8 mouse cellular contexts compared by ENCODE assay signal in genomic region chr15:83509950-83510804, GRCm38 (mm10). TPM values are rescaled to one million over a fixed set of nuclear protein-coding genes. Genes with fewer than 3 reads are reported as not detected.
DNase-seq lines count a peak whose midpoint lies in the region; ATAC-seq and TF ChIP-seq lines count a peak whose summit lies in the region.

No protein-coding gene starts in this region.

- peak; percentile 73 for ATAC-seq in embryonic facial prominence, embryonic 13.5 days (ENCODE audit: insufficient number of reproducible peaks, insufficient read depth, low FRiP score, low TSS enrichment, low read depth)
- ATAC-seq in limb, embryonic 12.5 days (ENCODE audit: insufficient number of reproducible peaks, insufficient read depth, low FRiP score, low TSS enrichment, low read depth), result peak; percentile 72

- peak overlapping the region; percentile 80 for H3K4me2 ChIP-seq in embryonic facial prominence, embryonic 13.5 days
- peak overlapping the region; percentile 79 for H3K4me2 ChIP-seq in limb, embryonic 12.5 days

- peak overlapping the region; percentile 64; the same call in 1 of the 2 replicates for H3K27ac ChIP-seq in embryonic facial prominence, embryonic 13.5 days
- H3K27ac ChIP-seq in limb, embryonic 12.5 days, result peak overlapping the region; percentile 18; the same call in 1 of the 2 replicates
- 0 out of 2 replicates have a peak overlapping the region, but pooled peaks have one; percentile 16 for H3K27ac ChIP-seq in olfactory bulb, adult 2 months (ENCODE audit: insufficient read depth, low read depth, low read length)

- no peak for TF ChIP-seq POLR2A in lung, adult 2 months (IDR thresholded peaks at IDR 0.05; ENCODE audit: borderline replicate concordance, extremely low read depth, low read depth, low read length)
- TF ChIP-seq POLR2A in olfactory bulb, adult 2 months (IDR thresholded peaks at IDR 0.05; ENCODE audit: insufficient read depth, low read depth, low read length), result no peak

- 26% methylated on average over 17 of the region's 17 CpGs for WGBS in lung, adult 2 months
- WGBS in embryonic facial prominence, embryonic 13.5 days, result 25% methylated on average over 17 of the region's 17 CpGs
- WGBS in limb, embryonic 12.5 days, result 24% methylated on average over 17 of the region's 17 CpGs
- 23% methylated on average over 17 of the region's 17 CpGs for WGBS in olfactory bulb, adult 2 months

- H3K27me3 ChIP-seq in embryonic facial prominence, embryonic 13.5 days, result no peaks in the 10 kb centered on the region
- H3K27me3 ChIP-seq in limb, embryonic 12.5 days, result peaks cover 3% of the 10 kb centered on the region; the same call in 1 of the 2 replicates

- peak overlapping the region; percentile 62 for H3K4me3 ChIP-seq in lung, adult 2 months (replicated peaks; ENCODE audit: extremely low read depth, low read depth, low read length)
- H3K4me3 ChIP-seq in embryonic facial prominence, embryonic 13.5 days, result peak overlapping the region; percentile 59
- H3K4me3 ChIP-seq in limb, embryonic 12.5 days (replicated peaks), result peak overlapping the region; percentile 54
- H3K4me3 ChIP-seq in olfactory bulb, adult 2 months (ENCODE audit: insufficient read depth, low read depth, low read length), result peak overlapping the region; percentile 63

- no peaks in the 10 kb centered on the region for H3K4me1 ChIP-seq in lung, adult 2 months (ENCODE audit: control insufficient read depth, insufficient read depth, low read length)
- peaks cover 11% of the 10 kb centered on the region for H3K4me1 ChIP-seq in embryonic facial prominence, embryonic 13.5 days
- no peaks in the 10 kb centered on the region for H3K4me1 ChIP-seq in limb, embryonic 12.5 days (replicated peaks)
- peaks cover 14% of the 10 kb centered on the region for H3K4me1 ChIP-seq in olfactory bulb, adult 2 months (ENCODE audit: control insufficient read depth, insufficient read depth, low read length)

- DNase-seq in lung, adult 2 months, result no peak
- DNase-seq in lung, postnatal 14 days, result no peak
- DNase-seq in gastrocnemius, postnatal 14 days, result no peak
- no peak for DNase-seq in adrenal gland, adult 18-20 months (ENCODE audit: low spot score in 2 of 2)
- no peak for DNase-seq in yolk sac, embryonic 10.5 days (ENCODE audit: low spot score)

- H3K9ac ChIP-seq in embryonic facial prominence, embryonic 13.5 days, result peak overlapping the region; percentile 73
- peak overlapping the region; percentile 50 for H3K9ac ChIP-seq in limb, embryonic 12.5 days (replicated peaks)

- peaks cover 7% of the 10 kb centered on the region for H3K36me3 ChIP-seq in embryonic facial prominence, embryonic 13.5 days
- H3K36me3 ChIP-seq in limb, embryonic 12.5 days, result no peaks in the 10 kb centered on the region; the same call in 1 of the 2 replicates

- TF ChIP-seq CTCF in lung, adult 2 months (IDR thresholded peaks at IDR 0.05; ENCODE audit: insufficient read depth, low read length), result no peak
- no peak for TF ChIP-seq CTCF in olfactory bulb, adult 2 months (IDR thresholded peaks at IDR 0.05; ENCODE audit: insufficient read depth, low read depth, low read length)

- intact Hi-C loops in gastrocnemius, postnatal 14 days (cut with DNase I; ENCODE audit: low total_unique reads), result no loop called here

- H3K9me3 ChIP-seq in embryonic facial prominence, embryonic 13.5 days, result no peaks in the 10 kb centered on the region
- H3K9me3 ChIP-seq in limb, embryonic 12.5 days, result no peaks in the 10 kb centered on the region

RNA-seq across cellular contexts. Expression of gene Ttll1, which starts 0.5 kb away (rescaled TPM):
- polyA plus RNA-seq in lung, adult 2 months (2012; rRNA removed), result 9.0 and 12.6 TPM in 2 replicates
- 21.8 and 22.7 TPM in 2 replicates for polyA plus RNA-seq in embryonic facial prominence, embryonic 13.5 days (2015; fragmentation: Nextera tagmentation; extraction: Ambion mirVana)
- polyA plus RNA-seq in limb, embryonic 12.5 days (2016; fragmentation: Nextera tagmentation; extraction: Ambion mirVana), result 26.0 and 27.2 TPM in 2 replicates
- not detected in 2 replicates for polyA plus RNA-seq in olfactory bulb, adult 2 months (2012; ENCODE audit: insufficient read depth, insufficient read length, low replicate concordance, missing spikeins)
- total RNA-seq in gastrocnemius, postnatal 14 days (2021), result 1 to 10 TPM; 3.6 to 5.1 TPM
- 1 to 10 TPM; 6.9 to 8.8 TPM for total RNA-seq in adrenal gland, adult 18-20 months (2021)

RNA-seq across cellular contexts. Expression of gene Bik, which starts 16.5 kb away (rescaled TPM):
- 21.8 and 25.1 TPM in 2 replicates for polyA plus RNA-seq in lung, adult 2 months (2012; rRNA removed)
- 3.6 and 4.0 TPM in 2 replicates for polyA plus RNA-seq in embryonic facial prominence, embryonic 13.5 days (2015; fragmentation: Nextera tagmentation; extraction: Ambion mirVana)
- 2.8 and 3.3 TPM in 2 replicates for polyA plus RNA-seq in limb, embryonic 12.5 days (2016; fragmentation: Nextera tagmentation; extraction: Ambion mirVana)
- not detected in 2 replicates for polyA plus RNA-seq in olfactory bulb, adult 2 months (2012; ENCODE audit: insufficient read depth, insufficient read length, low replicate concordance, missing spikeins)
- 1 to 10 TPM; 2.8 to 3.2 TPM for total RNA-seq in gastrocnemius, postnatal 14 days (2021)
- 1 to 10 TPM; 3.9 to 4.8 TPM for total RNA-seq in adrenal gland, adult 18-20 months (2021)

RNA-seq across cellular contexts. Expression of gene Pacsin2, which starts 45.8 kb away (rescaled TPM):
- polyA plus RNA-seq in lung, adult 2 months (2012; rRNA removed), result 61.4 and 85.2 TPM in 2 replicates
- polyA plus RNA-seq in embryonic facial prominence, embryonic 13.5 days (2015; fragmentation: Nextera tagmentation; extraction: Ambion mirVana), result 49.4 and 49.6 TPM in 2 replicates
- 45.5 and 50.6 TPM in 2 replicates for polyA plus RNA-seq in limb, embryonic 12.5 days (2016; fragmentation: Nextera tagmentation; extraction: Ambion mirVana)
- 149 TPM in 1 of 2 replicates, not detected in the other for polyA plus RNA-seq in olfactory bulb, adult 2 months (2012; ENCODE audit: insufficient read depth, insufficient read length, low replicate concordance, missing spikeins)
- total RNA-seq in gastrocnemius, postnatal 14 days (2021), result 10 to 100 TPM; 43.9 to 45.1 TPM
- 10 to 100 TPM; 88.9 to 94.8 TPM for total RNA-seq in adrenal gland, adult 18-20 months (2021)

RNA-seq across cellular contexts. Expression of gene Tspo, which starts 53.2 kb away (rescaled TPM):
- 396 and 550 TPM in 2 replicates for polyA plus RNA-seq in lung, adult 2 months (2012; rRNA removed)
- 38.1 and 44.5 TPM in 2 replicates for polyA plus RNA-seq in embryonic facial prominence, embryonic 13.5 days (2015; fragmentation: Nextera tagmentation; extraction: Ambion mirVana)
- 51.7 and 54.2 TPM in 2 replicates for polyA plus RNA-seq in limb, embryonic 12.5 days (2016; fragmentation: Nextera tagmentation; extraction: Ambion mirVana)
- not detected in 2 replicates for polyA plus RNA-seq in olfactory bulb, adult 2 months (2012; ENCODE audit: insufficient read depth, insufficient read length, low replicate concordance, missing spikeins)
- total RNA-seq in gastrocnemius, postnatal 14 days (2021), result 10 to 100 TPM; 24.9 to 33.5 TPM
- total RNA-seq in adrenal gland, adult 18-20 months (2021), result 100 to 1,000 TPM; 395 to 578 TPM

RNA-seq across cellular contexts. Expression of gene Mcat, which starts 53.4 kb away (rescaled TPM):
- 17.4 and 17.9 TPM in 2 replicates for polyA plus RNA-seq in lung, adult 2 months (2012; rRNA removed)
- polyA plus RNA-seq in embryonic facial prominence, embryonic 13.5 days (2015; fragmentation: Nextera tagmentation; extraction: Ambion mirVana), result 39.2 and 41.8 TPM in 2 replicates
- polyA plus RNA-seq in limb, embryonic 12.5 days (2016; fragmentation: Nextera tagmentation; extraction: Ambion mirVana), result 48.9 and 50.8 TPM in 2 replicates
- not detected in 2 replicates for polyA plus RNA-seq in olfactory bulb, adult 2 months (2012; ENCODE audit: insufficient read depth, insufficient read length, low replicate concordance, missing spikeins)
- total RNA-seq in gastrocnemius, postnatal 14 days (2021), result 10 to 100 TPM; 20.4 to 21.9 TPM
- total RNA-seq in adrenal gland, adult 18-20 months (2021), result 10 to 100 TPM; 31.1 to 41.3 TPM

Comparison
In these comparisons a context has a peak if more than half of its experiments do, and no peak if none do; other contexts are left out.
1. RNA of gene Ttll1, which starts 0.5 kb away (polyA plus RNA-seq): 26.0 to 27.2 TPM in limb, embryonic 12.5 days, 21.8 to 22.7 TPM in embryonic facial prominence, embryonic 13.5 days and 9.0 to 12.6 TPM in lung, adult 2 months; not detected in olfactory bulb, adult 2 months; every median in the first group is over 10 times any median in the second.
2. Peak in every context shown above with its lines, with median percentiles within 50 percentile points of each other: H3K4me3 ChIP-seq and H3K27ac ChIP-seq.